Mouse (Mus musculus) lung, postnatal 10 days (tissue): ENCODE data around the gene Shisa9.
A peak's percentile ranks its signal among the peaks of the same experiment; 100 is the strongest.
"Not testable (repeated sequence)": the region's sequence is repeated elsewhere in the genome, so short reads cannot be mapped to it uniquely, and the experiment has no call there.

ENCODE experiments used
- DNase-seq: peaks from one replicate; pipeline ENCODE4 v3.0.0; 2021

Gene Shisa9

GRCm38 (mm10) chr16:11983616-11984270 lies at the start of gene Shisa9:
Gene Shisa9 (plus strand): TSS chr16:11984113.
- peak; percentile 24 for DNase-seq

- DNase-seq: peak; percentile 61
Observed at GRCm38 (mm10) chr16:11940477-11940876, 43.4 kb upstream of the Shisa9 start.

- no peak for DNase-seq
Observed at GRCm38 (mm10) chr16:11960691-11961090, 23.2 kb upstream of the Shisa9 start.

GRCm38 (mm10) chr16:11966041-11966440 lies 17.9 kb upstream of the Shisa9 start:
- no peak for DNase-seq

GRCm38 (mm10) chr16:11966810-11967209 lies 17.1 kb upstream of the Shisa9 start:
- DNase-seq: not testable (repeated sequence)

- DNase-seq: no peak
Observed at GRCm38 (mm10) chr16:11967579-11967978, 16.3 kb upstream of the Shisa9 start.

- DNase-seq: no peak
Observed at GRCm38 (mm10) chr16:11973707-11974106, 10.2 kb upstream of the Shisa9 start.

- DNase-seq: no peak
Observed at GRCm38 (mm10) chr16:11976737-11977136, 7.2 kb upstream of the Shisa9 start.

- peak; percentile 59 for DNase-seq
Observed at GRCm38 (mm10) chr16:11980764-11981163, 3.1 kb upstream of the Shisa9 start.

GRCm38 (mm10) chr16:11983106-11983615 lies 752 bp upstream of the Shisa9 start:
- no peak for DNase-seq

GRCm38 (mm10) chr16:11984271-11984791 lies 418 bp downstream of the Shisa9 start:
- peak; percentile 8 for DNase-seq

- DNase-seq: no peak
Observed at GRCm38 (mm10) chr16:11987056-11987455, 3.1 kb downstream of the Shisa9 start.

GRCm38 (mm10) chr16:12005177-12005576 lies 21.3 kb downstream of the Shisa9 start:
- no peak for DNase-seq

GRCm38 (mm10) chr16:12010136-12010535 lies 26.2 kb downstream of the Shisa9 start:
- no peak for DNase-seq

GRCm38 (mm10) chr16:12012747-12013146 lies 28.8 kb downstream of the Shisa9 start:
- DNase-seq: peak; percentile 58

- DNase-seq: no peak
Observed at GRCm38 (mm10) chr16:12014523-12014922, 30.6 kb downstream of the Shisa9 start.

GRCm38 (mm10) chr16:12017921-12018618 lies 34.2 kb downstream of the Shisa9 start:
- DNase-seq: peak; percentile 47

- DNase-seq: no peak
Observed at GRCm38 (mm10) chr16:12020103-12020755, 36.3 kb downstream of the Shisa9 start.

- peak; percentile 29 for DNase-seq
Observed at GRCm38 (mm10) chr16:12032441-12032840, 48.5 kb downstream of the Shisa9 start.

- no peak for DNase-seq
Observed at GRCm38 (mm10) chr16:12034868-12035267, 51.0 kb downstream of the Shisa9 start.

- no peak for DNase-seq
Observed at GRCm38 (mm10) chr16:12035626-12036025, 51.7 kb downstream of the Shisa9 start.

- peak; percentile 69 for DNase-seq
Observed at GRCm38 (mm10) chr16:12040935-12041334, 57.0 kb downstream of the Shisa9 start.

GRCm38 (mm10) chr16:12052051-12052450 lies 68.1 kb downstream of the Shisa9 start:
- DNase-seq: no peak
